Mouse (Mus musculus): ENCODE data around the gene March7.

DNA sequence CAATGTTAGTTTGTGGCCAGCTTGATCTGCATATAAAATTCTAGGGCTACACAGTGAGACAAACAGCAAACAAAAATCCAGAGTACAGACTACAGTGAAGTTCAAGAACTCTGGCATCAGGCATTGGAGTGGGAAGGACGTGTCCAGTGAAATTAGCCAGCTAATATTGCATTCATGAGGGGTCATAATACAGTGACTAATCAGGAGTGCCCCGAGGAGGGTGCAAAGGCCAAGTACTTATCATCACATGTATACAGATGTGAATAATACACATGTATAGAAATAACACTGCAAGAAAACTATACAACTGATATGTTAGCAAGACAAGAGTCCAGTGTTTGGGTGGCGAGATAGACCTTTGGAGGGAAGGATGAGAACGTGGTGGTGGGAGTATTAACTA lies 43.1 kb downstream of the March7 start:
- TF ChIP-seq CTCF (IDR thresholded peaks at IDR 0.05; ENCODE audit: low read depth, low read length) (no peak), POLR2A (IDR thresholded peaks at IDR 0.05; ENCODE audit: borderline replicate concordance, low read depth, low read length) (no peak)

Measured in bone marrow macrophage, adult 2 months (primary cell).